Mouse (Mus musculus): ENCODE data around the gene Wdfy4. TPM values are rescaled to one million over a fixed set of nuclear protein-coding genes. Genes with fewer than 3 reads are reported as not detected.

Gene Wdfy4
- polyA plus RNA-seq, 1 experiment = 1.9 TPM

DNA sequence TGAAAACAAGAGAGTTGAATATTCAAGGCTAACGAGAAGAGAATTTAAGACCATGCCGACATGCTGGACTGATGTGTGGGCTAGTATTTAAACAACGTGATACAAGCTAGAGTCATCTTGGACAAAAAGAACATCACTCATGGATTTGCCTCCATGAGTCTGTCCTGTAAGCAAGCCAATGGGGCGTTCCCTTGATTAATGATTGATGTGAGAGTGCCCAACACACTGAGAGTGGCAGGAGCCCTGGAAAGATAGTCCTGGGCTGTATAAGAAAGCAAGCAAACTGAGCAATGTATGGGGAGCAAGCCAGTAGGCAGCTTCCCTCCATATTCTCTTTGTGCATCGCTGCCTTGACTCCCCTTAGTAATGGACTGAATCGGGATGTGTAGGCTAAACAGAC is 106.7 kb downstream of the Wdfy4 start:
- no peak for DNase-seq (ENCODE audit: low spot score)

DNA sequence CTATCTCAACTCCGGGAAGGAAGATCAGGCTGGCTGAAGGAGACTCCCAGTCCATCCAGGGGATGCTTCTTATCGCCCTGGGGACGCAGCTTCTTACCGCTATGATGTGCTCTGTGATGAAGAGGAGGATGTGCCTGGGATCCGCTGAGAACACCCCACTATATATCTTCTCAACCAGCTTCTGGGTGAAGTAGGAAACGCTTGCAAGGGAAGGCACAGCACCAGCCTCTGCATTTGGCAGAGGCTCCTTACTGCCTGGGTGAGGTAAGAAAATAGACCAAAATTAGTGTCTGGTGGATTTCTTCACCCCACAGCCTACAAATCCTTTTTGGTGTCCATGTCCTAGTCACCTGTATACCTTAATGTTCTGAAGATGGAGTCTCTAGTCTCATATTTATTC is 107.2 kb downstream of the Wdfy4 start:
- no peak for DNase-seq (ENCODE audit: low spot score)

DNA sequence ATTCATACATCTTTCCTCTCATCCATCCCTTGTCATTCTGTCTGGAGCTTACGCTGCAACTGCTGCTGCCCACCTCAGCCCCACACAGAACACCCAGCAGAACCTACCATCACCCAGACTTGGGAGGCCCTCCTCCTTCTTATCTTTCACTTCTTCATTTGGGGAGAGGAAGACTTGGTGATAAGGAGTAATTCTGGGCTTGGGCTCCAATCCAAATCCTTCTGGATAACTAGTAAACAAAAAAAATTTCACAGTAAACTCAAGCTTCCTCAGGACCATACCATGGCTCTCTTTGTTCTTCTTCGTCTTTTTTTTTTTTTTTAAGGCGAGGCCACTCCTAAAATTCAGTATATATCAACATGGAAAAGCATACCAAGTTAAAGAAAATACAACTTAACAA is 112.0 kb downstream of the Wdfy4 start:
- no peak for DNase-seq (ENCODE audit: low spot score)

DNA sequence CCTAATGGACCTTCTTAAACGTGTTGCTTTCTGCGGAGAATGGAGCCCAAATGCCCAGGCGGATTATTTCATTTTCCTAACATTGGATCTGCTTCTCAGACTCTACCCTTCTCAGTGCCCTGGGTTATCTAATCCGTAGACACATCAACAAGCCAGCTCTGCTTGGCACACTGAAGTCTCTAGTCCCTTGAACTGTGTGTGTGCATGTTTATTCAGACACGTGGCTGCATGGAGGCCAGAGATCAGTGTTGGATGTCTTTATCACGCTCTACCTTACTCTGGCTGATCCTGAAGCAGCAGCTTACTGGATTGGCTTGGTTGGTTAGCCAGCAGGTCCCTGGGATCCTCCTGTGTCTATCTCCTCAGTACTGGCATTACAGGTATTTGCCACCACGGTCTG is 113.0 kb downstream of the Wdfy4 start:
- no peak for DNase-seq (ENCODE audit: low spot score)

DNA sequence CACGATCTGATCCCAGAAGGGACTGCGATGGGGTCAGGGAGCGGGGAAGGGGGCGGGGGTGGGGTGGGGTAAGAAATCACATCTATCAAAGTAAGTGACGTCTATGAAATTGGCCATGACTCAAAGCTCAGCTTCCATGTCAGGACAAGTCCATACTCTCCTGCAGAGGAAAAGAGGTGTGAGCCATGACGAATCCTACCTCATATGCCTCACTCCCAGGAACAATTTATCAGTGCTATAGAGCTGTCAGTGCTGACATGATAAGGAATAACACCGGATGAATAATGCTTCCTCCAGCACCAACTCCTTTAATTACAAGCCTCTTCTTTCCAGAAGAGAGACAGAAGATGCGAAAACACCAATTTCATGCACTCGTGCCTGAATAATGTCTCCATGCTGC is 117.6 kb downstream of the Wdfy4 start:
- DNase-seq (ENCODE audit: low spot score) = no peak

DNA sequence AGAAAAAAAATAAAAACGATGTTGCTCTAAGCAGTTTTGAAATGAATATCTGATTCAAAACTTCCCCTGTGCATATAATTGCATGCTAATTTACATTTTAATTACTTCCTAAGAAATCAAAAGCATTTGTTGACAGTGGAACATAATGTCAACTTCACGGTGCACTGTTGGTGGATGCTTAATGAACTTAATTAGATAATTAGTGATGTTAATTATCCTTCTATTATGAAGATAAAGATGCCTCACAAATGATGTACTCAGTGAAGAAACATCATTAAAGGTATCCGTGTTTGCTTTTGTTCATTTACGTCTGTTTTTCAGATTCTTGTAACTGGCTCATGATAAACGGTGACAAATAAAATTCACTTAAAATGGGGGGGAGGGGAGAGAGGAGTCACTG is 122.3 kb downstream of the Wdfy4 start:
- DNase-seq (ENCODE audit: low spot score) = no peak

DNA sequence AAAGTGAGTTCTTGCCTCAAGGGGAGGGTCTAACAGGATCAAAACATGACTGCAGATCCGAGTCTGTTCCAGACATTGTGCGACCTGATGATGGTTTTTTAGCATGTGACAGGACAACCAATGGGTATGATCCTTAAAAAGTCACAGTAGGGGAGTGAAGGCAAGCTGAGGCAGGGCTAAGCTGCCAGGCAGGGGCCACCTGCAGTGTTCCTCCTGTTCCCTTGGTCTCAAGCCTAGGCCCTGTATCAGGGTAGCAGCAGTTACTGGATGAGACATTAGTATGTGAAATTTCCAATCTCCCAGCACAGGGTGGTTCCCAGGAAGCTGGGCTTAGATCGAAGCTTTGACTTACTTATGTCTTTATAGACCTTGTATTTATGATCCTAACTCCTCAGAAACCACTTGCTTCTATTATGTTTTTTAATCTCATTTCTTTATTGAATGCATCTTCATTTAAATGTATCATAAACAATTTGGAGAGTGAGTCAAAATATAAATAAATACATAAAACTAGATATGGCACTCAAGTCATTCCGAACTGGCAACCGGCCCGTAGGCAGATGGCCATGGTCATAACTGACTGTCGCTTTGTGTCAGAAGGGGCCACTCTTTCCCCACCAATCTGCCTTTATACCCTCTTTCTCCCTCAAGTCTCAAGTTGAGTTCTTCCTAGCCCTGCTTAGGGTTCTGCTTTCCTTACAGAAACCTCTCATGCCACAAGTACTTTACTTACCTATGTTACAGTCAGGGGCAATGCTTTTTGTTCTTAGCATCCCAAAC is 126.2 kb downstream of the Wdfy4 start:
- no peak for DNase-seq (ENCODE audit: low spot score)

DNA sequence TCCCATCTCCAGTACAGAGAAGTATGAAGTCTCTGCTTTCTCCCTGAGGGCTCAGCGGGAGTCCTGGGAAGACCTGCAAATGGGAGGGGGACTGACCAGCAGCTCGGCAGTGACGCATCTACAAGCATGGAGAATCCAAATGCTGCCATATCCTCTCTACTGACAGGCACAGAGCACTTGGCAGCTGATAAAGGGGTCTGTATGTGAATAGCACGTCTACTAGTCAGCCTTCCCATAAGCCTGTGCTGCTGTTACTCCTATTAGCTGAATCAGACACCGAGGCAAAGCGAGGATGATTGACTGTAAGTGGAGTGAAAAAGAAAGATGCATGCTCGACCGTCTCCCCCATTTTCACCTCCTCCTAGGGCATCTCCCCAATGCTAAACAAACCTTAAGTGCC is 131.9 kb downstream of the Wdfy4 start:
- DNase-seq (ENCODE audit: low spot score) = no peak

DNA sequence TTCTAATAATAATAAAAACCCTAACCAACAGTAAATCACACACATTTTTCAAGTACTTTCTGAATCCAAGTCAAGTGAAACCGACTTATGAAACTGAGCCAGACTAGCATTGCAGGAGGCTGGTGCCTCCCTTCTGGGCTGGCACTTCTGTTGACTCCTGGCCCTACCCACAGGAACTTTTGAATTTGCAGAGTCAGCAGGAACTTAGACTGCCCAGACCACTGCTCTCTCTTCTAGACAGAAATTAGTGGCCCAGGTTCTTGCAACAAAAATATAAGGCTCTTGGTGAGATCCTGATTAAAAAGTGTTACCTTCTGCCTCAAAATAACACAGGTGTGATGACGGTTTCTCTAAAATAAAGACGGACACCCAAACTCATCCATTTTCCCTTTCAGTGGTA is 140.1 kb downstream of the Wdfy4 start:
- no peak for DNase-seq (ENCODE audit: low spot score)

DNA sequence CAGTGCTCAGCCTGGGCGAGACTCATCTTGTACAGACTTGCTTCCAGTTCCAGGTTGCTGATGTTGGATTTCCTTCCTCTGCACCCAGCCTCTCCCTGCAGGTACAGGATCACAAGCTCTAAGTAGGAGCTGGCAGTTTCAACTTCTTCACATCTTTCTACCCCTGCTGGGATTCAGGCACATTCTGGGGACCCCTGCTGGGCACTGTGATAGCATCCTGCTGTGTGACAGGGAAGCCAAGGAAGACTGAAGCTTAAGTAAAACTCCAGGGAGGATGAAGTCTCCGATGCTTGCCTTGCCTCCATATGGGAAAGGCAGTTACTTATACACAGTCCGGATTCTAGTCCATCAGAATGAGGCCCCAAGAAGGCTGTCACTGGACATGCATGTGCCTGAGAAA is 148.5 kb downstream of the Wdfy4 start:
- no peak for DNase-seq (ENCODE audit: low spot score)

DNA sequence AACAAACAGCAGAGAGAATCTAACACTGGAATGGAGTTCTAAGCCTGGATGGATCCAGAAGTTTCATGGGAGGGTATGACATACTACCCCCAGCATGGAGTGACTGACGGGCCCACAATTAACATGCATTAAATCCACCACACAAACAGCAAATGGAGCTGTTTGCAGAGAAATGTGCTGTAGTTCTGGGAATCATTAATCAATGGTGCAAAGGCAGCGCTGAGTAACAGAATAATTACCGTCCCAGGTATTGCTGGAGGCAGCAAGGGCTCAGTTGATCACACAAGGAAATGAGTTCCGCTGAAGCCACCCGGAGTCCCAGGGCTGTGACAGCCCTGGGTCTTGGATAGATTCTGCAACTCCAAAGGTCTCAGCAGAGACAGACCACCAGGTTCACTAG is 149.9 kb downstream of the Wdfy4 start:
- DNase-seq (ENCODE audit: low spot score) = no peak

DNA sequence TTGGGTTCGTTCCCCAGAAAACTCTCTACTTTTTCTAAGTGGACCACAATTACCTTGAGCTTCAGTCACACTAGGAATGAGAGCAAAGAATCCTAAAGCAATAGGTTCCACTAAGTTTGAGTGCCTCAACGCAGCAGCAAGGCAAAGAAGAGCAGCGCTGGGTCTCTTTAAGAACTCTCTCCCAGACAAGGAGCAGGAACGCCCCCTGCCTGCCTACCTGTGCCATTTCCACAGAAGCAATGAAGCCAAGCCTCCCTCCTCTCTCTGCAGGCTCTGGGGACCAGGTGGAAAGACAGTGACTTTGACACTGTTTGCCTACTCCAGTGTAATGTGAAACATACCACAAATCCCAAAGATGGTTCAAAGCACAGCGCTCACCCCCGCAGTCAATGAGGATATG is 151.9 kb downstream of the Wdfy4 start:
- no peak for DNase-seq (ENCODE audit: low spot score)

DNA sequence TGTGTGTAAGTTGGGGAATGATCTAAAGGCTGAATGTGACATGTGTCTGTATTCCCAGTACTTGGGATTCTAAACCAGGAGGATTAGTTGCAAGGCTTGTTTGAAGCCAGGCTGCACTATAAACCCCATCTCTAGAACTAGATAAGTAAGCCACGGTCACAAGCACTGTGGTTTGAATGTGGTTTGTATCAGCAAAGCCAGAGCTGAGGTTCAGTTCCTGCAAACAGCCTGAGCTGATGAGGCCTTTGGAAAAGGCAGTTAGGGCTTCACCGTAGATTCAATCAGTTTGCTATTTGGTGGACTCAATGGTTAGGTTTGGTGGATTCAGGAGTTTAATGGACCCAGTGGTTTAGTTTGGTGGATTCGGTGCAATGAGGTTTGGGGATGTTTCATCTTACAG is 154.5 kb downstream of the Wdfy4 start:
- no peak for DNase-seq (ENCODE audit: low spot score)

DNA sequence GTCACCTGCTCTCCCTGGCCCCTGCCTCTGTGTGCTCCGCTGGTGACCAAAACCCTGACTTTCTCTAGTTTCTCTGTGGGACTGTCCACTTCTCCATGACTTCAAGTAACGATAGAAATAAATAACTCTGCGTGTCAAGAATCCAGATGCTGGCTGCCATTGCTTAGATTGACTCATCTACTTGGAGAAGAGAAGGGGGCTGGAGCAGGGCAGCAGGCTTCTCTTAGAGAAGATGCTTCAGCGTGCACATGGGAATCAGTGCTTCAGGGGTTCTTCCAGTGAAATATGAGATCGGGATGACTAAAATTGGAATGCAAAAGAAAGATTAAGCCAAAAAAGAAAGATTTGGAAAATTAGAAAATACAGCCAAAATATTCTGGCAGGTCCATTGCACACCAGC is 165.7 kb downstream of the Wdfy4 start:
- DNase-seq (ENCODE audit: low spot score) = no peak

DNA sequence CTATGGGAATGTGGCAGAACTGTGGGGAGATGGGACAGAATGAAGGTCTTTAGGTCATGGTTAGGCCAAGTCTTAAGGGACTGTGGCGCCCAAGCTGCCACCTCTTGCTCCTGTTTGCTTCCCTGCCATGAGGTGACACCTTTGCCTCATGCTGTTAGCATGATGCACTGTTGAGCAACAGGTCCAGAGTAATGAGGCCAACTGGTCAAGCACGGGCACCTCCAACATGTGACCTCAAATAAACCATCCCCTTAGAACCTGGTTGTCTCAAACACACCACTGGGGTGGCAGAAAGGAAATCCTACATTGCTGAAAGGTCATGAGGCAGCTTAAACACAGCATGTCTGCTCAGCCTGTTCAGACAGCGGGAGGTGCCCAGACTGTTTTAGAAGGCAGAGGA is 166.3 kb downstream of the Wdfy4 start:
- no peak for DNase-seq (ENCODE audit: low spot score)

DNA sequence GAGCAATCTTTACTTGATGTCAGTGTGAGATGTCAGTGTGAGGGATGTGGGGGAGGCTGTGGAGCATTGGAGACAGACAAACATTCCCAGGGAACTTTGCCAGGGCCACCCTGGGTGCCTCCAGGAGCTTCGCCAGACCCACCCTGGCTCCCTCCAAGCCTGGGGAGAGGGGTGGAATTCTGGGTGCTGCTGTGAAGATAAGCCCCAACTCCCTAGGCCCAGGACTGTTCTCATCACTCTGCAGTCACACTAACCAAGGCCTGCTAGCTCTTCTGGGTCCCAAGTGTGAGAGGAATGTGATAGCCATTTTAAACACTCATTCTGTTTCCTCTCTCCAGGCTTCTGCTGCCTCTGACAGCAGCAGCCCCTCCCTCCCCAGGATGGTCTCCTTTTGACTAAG is 177.7 kb downstream of the Wdfy4 start:
- no peak for DNase-seq (ENCODE audit: low spot score)

DNA sequence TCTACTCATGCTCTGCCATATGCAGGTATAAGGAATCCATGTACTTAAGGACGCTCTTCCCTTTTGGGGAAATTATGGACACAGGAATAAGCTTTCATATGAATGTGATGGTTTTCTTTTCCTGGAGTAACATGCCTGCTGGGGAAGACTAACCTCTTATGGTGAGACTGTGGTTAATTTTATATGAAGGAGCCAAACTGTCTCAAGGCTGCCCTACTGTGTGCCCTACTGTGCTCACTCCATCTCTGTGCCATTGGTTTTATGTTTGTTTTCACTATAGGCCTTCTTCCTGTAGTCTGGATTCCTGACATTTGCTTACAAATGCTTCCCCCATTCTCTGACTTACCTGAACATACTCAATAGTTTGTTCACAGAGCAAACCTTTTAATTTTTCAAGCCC is 180.2 kb downstream of the Wdfy4 start:
- DNase-seq (ENCODE audit: low spot score) = no peak

DNA sequence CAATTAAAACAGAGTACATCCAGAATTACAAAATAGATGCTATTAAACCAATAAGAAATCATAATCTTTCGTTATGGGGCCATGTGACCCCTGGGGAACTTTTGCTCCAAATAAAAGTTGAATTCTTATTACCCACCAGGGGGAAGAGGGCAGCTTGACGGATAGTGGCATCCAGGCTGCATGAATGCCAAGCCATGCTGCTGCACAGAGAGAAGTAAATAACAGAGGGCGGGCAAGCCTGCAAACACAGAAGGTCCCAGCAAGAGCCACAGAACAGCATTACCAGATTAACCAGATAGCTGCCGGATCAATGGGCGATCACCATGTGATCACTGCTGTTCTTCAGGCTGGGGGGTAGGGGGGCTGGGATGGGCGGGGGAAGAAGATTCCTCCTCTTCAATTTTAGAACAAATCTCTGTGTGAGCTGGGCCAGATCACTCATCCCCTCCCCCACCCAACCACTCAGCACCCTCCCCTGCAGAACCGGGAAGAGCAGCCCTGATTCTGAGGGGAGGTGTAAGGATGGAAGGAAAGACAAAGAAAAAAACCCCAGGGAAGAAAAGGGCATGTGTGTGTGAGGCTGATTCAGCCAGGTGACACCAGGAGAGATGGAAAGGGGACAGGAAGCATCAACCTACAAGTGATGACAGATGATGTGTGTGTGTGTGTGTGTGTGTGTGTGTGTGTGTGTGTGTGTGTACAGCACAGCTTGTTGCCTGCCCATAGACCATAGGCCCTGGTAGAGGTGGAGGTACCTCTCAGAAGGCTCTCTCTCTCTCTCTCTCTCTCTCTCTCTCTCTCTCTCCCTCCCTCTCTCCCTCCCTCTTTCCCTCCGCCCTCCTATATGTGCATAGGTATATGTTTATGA is 185.0 kb downstream of the Wdfy4 start:
- DNase-seq (ENCODE audit: low spot score) = no peak

DNA sequence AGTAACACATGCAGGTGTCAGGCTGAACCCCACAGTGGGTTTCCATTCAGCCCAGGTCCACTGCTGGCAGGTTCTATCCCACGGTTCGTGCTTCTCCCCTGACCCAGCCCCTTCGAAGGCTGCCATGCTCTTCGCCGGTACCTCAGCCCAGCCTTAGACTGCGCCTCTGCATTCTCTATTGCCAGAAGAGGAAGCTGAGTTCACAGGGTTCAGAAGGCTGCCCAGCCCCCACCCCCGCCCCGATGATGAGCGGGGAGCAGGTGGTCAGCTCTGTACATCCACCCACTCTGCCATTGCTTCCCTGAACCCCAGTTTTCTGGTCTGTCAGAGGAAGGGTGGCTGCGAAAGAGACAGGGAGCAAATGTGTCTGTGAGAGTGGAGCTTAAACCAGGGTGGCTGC is 185.8 kb downstream of the Wdfy4 start:
- DNase-seq (ENCODE audit: low spot score) = no peak

DNA sequence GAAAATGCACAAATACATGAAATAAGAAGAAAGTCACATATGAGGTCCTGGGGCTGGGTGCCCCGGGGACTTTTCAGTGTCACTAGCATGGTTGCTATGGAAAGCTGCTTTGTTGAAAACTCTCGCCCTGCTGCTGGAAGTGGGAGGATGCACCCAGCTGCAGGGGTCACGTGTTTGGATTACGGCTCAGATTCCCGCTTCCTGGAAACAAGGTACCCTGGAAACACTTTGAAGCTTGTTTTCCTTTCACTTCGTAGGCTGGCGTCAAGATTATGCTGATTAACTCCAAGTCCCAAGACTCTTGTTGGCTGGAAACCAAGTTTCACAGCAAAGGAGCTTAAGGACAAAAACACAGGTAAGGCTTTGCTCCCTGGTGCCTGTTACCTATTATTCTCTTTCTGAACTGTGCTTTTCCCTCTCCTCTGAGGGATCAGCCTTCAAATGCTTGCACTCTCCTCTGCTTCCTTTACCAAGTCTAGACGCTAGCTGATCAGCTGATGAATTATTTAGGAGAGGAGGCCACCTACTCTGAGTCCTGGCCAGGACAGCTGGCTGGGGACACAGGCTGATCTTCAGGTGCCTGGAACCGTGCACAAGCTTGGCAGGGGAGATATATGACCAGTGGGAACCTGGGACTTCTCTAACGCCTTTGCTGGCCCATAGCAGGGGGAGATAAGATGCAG is 190.2 kb downstream of the Wdfy4 start:
- DNase-seq (ENCODE audit: low spot score) = no peak

DNA sequence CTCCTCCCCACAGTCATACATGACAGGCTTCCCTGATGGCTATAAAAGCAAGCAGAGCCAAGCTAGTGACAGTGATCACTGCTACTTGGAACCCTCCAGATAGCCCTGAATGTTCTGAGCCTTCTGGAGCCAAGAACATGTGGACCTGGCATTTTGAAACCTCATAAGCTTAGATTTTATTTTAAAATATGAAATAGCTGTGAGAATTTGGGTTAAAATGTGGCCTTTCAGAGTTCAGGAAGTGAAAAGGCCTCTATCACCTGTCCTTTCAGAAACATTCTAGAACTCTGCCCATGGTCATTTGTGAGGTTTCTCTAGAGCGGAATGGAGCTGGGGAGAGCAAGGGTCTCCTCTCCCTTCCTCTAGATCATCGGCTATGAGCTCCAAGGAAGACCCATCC is 194.2 kb downstream of the Wdfy4 start, which contains the start of gene Lrrc18:
Gene Lrrc18 (plus strand): TSS at position 301 of the 400 bp plus-strand sequence.
- no peak for DNase-seq (ENCODE audit: low spot score)

DNA sequence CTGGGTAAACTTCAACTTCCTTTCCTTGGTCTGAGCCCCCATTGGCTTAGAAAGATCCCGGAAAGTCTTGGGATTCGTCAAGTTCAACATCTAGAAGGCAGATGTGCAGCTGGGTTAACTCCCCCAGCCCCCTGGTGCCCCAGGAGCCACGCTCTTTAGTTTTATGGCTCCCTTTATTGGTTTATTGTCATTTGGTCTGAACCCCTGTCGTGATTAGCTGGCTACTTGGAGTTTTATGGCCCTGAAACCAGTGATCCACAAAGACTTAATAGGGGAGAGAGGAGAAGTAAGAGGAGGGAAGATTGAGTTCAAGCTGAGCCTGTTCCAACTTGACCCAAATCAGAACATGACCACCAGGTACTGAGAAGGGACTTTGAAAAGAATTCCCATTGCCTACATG is 198.6 kb downstream of the Wdfy4 start:
- DNase-seq (ENCODE audit: low spot score) = no peak
